Mouse (Mus musculus): ENCODE measurements at regions not wholly inside any gene's neighbourhood (a gene's known extent, or its start where the extent isn't known, plus 50 kb on each side); places are given as distances from the start of the nearest gene placed in this dataset.

- TF ChIP-seq CTCF (IDR thresholded peaks at IDR 0.05; ENCODE audit: low read depth) (no peak), EP300 (IDR thresholded peaks at IDR 0.05; ENCODE audit: low read depth) (no peak)
These were observed 51.3 kb downstream of the Gm21897 start for GRCm38 (mm10) chr16:15368383-15369163.

Measured in liver, embryonic 14.5 days (tissue).